Mouse (Mus musculus): ENCODE data around the gene Rnf121.

GRCm38 (mm10) chr7:102113151-102113729 is 48.0 kb upstream of the Rnf121 start:
- TF ChIP-seq POLR2A (IDR thresholded peaks at IDR 0.05; ENCODE audit: insufficient read depth, low read depth, low read length), result no peak; the same call in 1 of the 2 replicates
- no peak for TF ChIP-seq CTCF (IDR thresholded peaks at IDR 0.05)
